Mouse (Mus musculus): ENCODE measurements at regions not wholly inside any gene's neighbourhood (a gene's known extent, or its start where the extent isn't known, plus 50 kb on each side); places are given as distances from the start of the nearest gene placed in this dataset.

DNA sequence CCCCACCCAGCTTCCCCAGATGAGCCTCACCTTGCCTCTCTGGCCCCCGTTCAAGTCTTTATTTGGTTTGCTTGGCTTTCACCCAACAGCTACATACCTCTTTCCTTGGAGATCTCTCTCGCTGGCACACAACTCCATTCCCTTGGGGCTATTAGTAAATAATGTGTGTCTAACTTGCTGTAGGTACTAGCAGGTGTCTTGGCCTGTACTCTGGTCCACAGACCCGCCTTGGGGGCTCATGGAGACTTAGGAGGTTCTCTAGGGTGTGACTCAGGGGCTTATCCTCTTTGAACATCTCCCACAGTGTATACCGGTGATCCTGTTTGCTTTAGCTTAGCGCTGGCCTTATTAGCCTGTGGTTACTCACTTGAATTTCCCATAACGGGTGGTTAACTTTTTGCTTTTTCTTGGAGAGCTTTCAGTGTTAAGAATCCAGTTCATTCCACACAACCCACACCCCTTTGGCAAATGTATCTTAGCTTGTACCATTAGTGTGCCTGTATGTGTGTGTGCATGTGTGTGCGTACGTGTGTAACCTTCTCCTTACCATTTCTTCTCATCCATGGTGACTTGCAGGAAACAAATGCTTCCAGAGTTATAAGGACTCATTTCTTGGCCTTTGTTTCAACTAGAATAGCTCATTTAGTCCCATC, 67.3 kb upstream of the Map4k3 start:
- no peak for DNase-seq (ENCODE audit: extremely low read depth, low read depth)

DNA sequence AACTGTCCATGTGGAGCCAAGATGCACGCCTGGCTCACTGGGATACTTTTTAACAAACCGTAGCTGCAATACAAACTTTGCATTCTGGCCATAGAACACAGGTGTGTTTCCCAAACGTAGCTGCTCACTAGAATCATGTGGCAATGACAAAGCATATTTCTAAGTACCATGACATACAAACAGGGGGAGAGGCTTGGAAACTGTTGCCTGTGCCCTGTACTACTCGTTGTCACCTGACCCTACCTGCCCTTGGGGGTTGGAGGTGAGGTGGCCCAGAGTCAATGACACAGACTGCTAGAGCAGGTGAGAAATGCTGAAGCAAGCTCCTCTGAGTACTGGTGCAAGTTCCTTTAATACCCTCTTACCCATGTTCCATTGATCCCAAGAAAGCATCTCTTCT, 64.3 kb upstream of the Map4k3 start:
- DNase-seq (ENCODE audit: extremely low read depth, low read depth): no peak

- DNase-seq (ENCODE audit: extremely low read depth, low read depth): no peak
Measured at GRCm38 (mm10) chr17:80789706-80790105, 61.4 kb upstream of the Map4k3 start.

GRCm38 (mm10) chr17:80789000-80789399, 60.7 kb upstream of the Map4k3 start:
- DNase-seq (ENCODE audit: extremely low read depth, low read depth): no peak

DNA sequence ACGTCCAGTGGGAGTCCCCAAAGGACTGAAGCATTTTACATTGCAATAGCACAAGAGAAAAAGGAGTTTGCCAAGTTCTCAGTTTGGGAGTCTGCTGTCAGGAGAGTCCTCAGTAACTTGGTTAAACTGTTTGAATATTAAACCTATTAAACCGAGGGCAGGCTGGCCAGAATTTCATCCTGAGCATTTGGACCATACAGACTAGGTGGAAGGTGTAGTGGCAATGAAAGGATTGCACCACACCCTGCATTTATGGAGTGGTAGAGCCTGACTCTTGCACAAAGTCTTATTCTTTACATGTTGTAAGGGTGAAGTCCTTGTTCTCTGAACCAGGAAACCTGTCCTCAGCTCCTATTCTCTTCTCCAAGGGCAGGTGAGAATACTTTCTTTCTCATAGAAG, 58.6 kb upstream of the Map4k3 start:
- DNase-seq (ENCODE audit: extremely low read depth, low read depth): no peak

- no peak for DNase-seq (ENCODE audit: extremely low read depth, low read depth)
Measured at GRCm38 (mm10) chr17:80786061-80786851, 58.0 kb upstream of the Map4k3 start.

DNA sequence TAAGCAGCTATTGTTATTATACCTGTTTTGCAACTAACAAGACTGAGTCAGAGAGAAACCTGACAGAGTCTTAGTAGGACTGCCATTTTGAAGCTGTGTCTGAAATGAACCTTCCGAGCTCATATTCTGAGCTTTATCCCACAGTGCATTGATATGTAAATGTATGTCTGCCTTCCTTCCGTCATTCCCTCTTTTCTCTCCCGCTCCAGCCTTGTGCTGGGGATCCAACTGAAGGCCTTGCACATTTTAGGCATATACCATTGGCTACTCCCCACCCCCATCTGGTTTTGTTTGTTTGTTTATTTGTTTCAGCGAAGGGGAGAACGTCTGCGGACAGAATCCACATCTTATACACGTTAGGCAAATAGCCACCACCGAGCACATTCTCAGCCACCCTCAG, 57.2 kb upstream of the Map4k3 start:
- DNase-seq (ENCODE audit: extremely low read depth, low read depth): no peak

DNA sequence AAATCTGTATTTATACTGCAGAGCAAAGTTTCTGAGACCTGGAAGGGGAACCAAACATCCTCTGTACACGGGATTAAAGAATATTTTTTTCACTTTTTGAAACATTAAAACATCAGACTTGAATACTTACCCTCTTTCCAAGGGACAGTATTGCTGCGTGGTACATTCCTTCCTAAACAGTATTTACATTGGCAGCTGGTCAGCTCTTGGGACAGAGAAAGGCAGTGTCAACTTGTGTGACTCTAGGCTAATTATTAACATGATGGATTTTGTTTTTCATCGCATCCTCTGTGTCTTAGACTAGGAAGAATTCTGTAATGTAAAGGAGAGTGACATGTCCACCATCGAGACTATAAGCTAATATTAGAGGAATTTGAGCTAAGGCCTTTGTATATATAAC, 56.8 kb upstream of the Map4k3 start:
- DNase-seq (ENCODE audit: extremely low read depth, low read depth): no peak

GRCm38 (mm10) chr17:80782233-80782632, 53.9 kb upstream of the Map4k3 start:
- no peak for DNase-seq (ENCODE audit: extremely low read depth, low read depth)

GRCm38 (mm10) chr17:80781621-80782020, 53.3 kb upstream of the Map4k3 start:
- DNase-seq (ENCODE audit: extremely low read depth, low read depth): no peak

DNA sequence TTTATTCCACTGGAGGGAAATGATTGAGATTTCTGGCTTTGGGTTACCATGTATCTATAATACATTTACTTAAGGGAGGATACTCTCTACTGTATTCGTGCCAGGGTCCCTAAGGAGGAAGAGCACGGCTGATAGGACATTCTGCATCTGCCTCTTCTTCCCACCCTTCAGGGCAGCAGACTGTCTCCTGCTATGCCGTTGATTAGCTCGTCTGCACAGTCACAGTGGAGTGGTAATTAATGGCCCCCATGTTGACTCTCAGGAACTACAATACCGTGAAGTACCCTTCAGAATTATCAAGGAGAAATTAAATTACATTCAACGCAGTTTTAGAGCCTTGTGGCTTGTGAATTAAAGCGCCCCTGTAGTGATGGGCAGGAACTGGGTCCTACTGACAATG, 52.0 kb upstream of the Map4k3 start:
- no peak for DNase-seq (ENCODE audit: extremely low read depth, low read depth)

DNA sequence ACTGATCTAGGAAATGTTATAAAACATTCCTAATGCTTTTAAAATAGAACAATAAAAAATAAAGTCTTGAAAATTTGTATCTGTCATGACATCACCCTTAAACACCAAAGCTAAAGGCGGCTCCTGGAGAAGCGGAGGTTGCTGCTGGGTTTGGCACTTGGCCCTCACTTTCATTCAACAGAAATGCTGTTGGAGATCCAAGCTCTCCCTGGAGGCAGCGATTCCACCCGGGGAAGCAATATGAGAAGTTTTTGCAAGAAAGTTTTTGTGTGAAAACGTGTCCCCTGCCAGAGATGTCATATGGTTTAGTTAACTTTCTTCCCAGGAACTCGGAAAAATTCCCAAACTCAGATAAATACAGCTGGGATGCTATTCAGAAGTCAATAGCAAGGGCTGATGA, 51.5 kb upstream of the Map4k3 start:
- no peak for DNase-seq (ENCODE audit: extremely low read depth, low read depth)
